Mouse (Mus musculus) fibroblast of lung, adult 2 months (primary cell): ENCODE results near the gene Aagab.

Experiments used
- DNase-seq: peaks from one replicate; pipeline ENCODE4 v3.0.0-alpha.2; 2011; ENCODE audit warnings: low read depth

The Aagab gene

GRCm38 (mm10) chr9:63647581-63648519 lies 45.4 kb downstream of the Aagab start:
- DNase-seq: no peak

- no peak for DNase-seq
Measured at GRCm38 (mm10) chr9:63648520-63648918, 46.1 kb downstream of the Aagab start.

- DNase-seq: no peak
Measured at GRCm38 (mm10) chr9:63649841-63650545, 47.5 kb downstream of the Aagab start.

GRCm38 (mm10) chr9:63650905-63651304 lies 48.4 kb downstream of the Aagab start:
- DNase-seq: no peak

- peak; percentile 87 for DNase-seq
Measured at GRCm38 (mm10) chr9:63651594-63651993, 49.1 kb downstream of the Aagab start.

GRCm38 (mm10) chr9:63653666-63654065 lies 51.2 kb downstream of the Aagab start:
- DNase-seq: no peak

GRCm38 (mm10) chr9:63654575-63654974 lies 52.1 kb downstream of the Aagab start:
- no peak for DNase-seq

GRCm38 (mm10) chr9:63655092-63655491 lies 52.6 kb downstream of the Aagab start:
- DNase-seq: no peak

- no peak for DNase-seq
Measured at GRCm38 (mm10) chr9:63657167-63657566, 54.7 kb downstream of the Aagab start.

- DNase-seq: no peak
Measured at GRCm38 (mm10) chr9:63658436-63658835, 56.0 kb downstream of the Aagab start.

GRCm38 (mm10) chr9:63658970-63659371 lies 56.5 kb downstream of the Aagab start:
- no peak for DNase-seq

- no peak for DNase-seq
Measured at GRCm38 (mm10) chr9:63660061-63660460, 57.6 kb downstream of the Aagab start.

- no peak for DNase-seq
Measured at GRCm38 (mm10) chr9:63660691-63661090, 58.2 kb downstream of the Aagab start.

GRCm38 (mm10) chr9:63662759-63663158 lies 60.3 kb downstream of the Aagab start:
- no peak for DNase-seq

- no peak for DNase-seq
Measured at GRCm38 (mm10) chr9:63663222-63663621, 60.8 kb downstream of the Aagab start.

- DNase-seq: no peak
Measured at GRCm38 (mm10) chr9:63664300-63664745, 61.9 kb downstream of the Aagab start.

GRCm38 (mm10) chr9:63664792-63665646 lies 62.6 kb downstream of the Aagab start:
- DNase-seq: no peak

GRCm38 (mm10) chr9:63666612-63667372 lies 64.3 kb downstream of the Aagab start:
- DNase-seq: peak; percentile 61

- DNase-seq: no peak
Measured at GRCm38 (mm10) chr9:63667373-63667724, 64.9 kb downstream of the Aagab start.

GRCm38 (mm10) chr9:63668621-63669020 lies 66.2 kb downstream of the Aagab start:
- DNase-seq: no peak

- DNase-seq: no peak
Measured at GRCm38 (mm10) chr9:63669816-63670215, 67.4 kb downstream of the Aagab start.
